Mouse (Mus musculus) C2C12 (cell line): ENCODE data around the gene Sdk2. TPM values are rescaled to one million over a fixed set of nuclear protein-coding genes. Genes with fewer than 3 reads are reported as not detected.

Experiments used
- H3K27me3 ChIP-seq: one replicate; pipeline ENCODE4 v1.6.1; 2011; ENCODE audit not compliant: control insufficient read depth, insufficient read depth, insufficient read length
- H3K36me3 ChIP-seq: one replicate; pipeline ENCODE4 v1.6.1; 2011; ENCODE audit not compliant: control insufficient read depth, insufficient read depth
- H3K4me3 ChIP-seq: one replicate; pipeline ENCODE4 v1.5.1; 2011; ENCODE audit warnings: mild to moderate bottlenecking, control low read depth; ENCODE audit not compliant: poor library complexity, insufficient read depth, severe bottlenecking
- H3K79me2 ChIP-seq: one replicate; pipeline ENCODE4 v1.6.1; 2011; ENCODE audit not compliant: control insufficient read depth, insufficient read depth
- H3K79me3 ChIP-seq: one replicate; pipeline ENCODE4 v1.6.1; 2011; ENCODE audit warnings: low read depth, control low read depth
- H3ac ChIP-seq: one replicate; pipeline ENCODE3; 2011; ENCODE audit warnings: low read depth; ENCODE audit not compliant: control insufficient read depth, insufficient read length
- CEBPB ChIP-seq: IDR thresholded peaks from one replicate; pipeline ENCODE4 v1.6.1; 2011; ENCODE audit warnings: low read depth, mild to moderate bottlenecking, control low read depth, moderate library complexity
- CTCF ChIP-seq: IDR thresholded peaks from one replicate; pipeline ENCODE4 v1.5.1; 2011; ENCODE audit not compliant: control insufficient read depth, insufficient read depth, insufficient read length
- FOSL1 ChIP-seq: IDR thresholded peaks from one replicate; pipeline ENCODE4 v1.8.0; 2011; ENCODE audit warnings: mild to moderate bottlenecking, low read length; ENCODE audit not compliant: poor library complexity, insufficient read depth, severe bottlenecking
- MAX ChIP-seq: IDR thresholded peaks from one replicate; pipeline ENCODE4 v1.6.1; 2011; ENCODE audit warnings: mild to moderate bottlenecking, control low read depth
- MYOD1 ChIP-seq: IDR thresholded peaks from one replicate; pipeline ENCODE4 v1.6.1; 2011; ENCODE audit warnings: low read depth; ENCODE audit not compliant: control insufficient read depth, insufficient read length
- MYOG ChIP-seq: IDR thresholded peaks from one replicate; pipeline ENCODE4 v1.6.1; 2011; ENCODE audit not compliant: control insufficient read depth, insufficient read length; ENCODE audit errors: extremely low read depth
- USF1 ChIP-seq: IDR thresholded peaks from one replicate; pipeline ENCODE4 v1.6.1; 2011; ENCODE audit warnings: low read depth, mild to moderate bottlenecking, control low read depth, moderate library complexity
- polyA plus RNA-seq: library from polyadenylated mRNA; unstranded; fragments of >200 nt; fragmentation: generic; extraction: Trizol; gene quantifications from one replicate; pipeline ENCODE4 v1.2.1, GENCODE M21; 2012; ENCODE audit warnings: missing spikeins

The Sdk2 gene
- polyA plus RNA-seq, 1 experiment = 0.05 TPM

- H3ac ChIP-seq = no peak overlapping the region
- H3K79me3 ChIP-seq = no peaks in the 10 kb centered on the region
- H3K27me3 ChIP-seq = no peaks in the 10 kb centered on the region
- no peak overlapping the region for H3K4me3 ChIP-seq
- H3K79me2 ChIP-seq = no peaks in the 10 kb centered on the region
- no peak for TF ChIP-seq CEBPB
- no peaks in the 10 kb centered on the region for H3K36me3 ChIP-seq
Measured at GRCm38 (mm10) chr11:113767285-113767684, 299.6 kb downstream of the Sdk2 start.

GRCm38 (mm10) chr11:113766284-113766985 is 300.4 kb downstream of the Sdk2 start:
- Histone ChIP-seq H3K79me3 (no peaks in the 10 kb centered on the region), H3K27me3 (no peaks in the 10 kb centered on the region), H3ac (no peak overlapping the region), H3K36me3 (no peaks in the 10 kb centered on the region), H3K79me2 (no peaks in the 10 kb centered on the region), H3K4me3 (no peak overlapping the region)
- TF ChIP-seq FOSL1 (no peak), MAX (no peak), CEBPB (no peak), USF1 (no peak), CTCF (no peak), MYOD1 (no peak), MYOG (no peak)

DNA sequence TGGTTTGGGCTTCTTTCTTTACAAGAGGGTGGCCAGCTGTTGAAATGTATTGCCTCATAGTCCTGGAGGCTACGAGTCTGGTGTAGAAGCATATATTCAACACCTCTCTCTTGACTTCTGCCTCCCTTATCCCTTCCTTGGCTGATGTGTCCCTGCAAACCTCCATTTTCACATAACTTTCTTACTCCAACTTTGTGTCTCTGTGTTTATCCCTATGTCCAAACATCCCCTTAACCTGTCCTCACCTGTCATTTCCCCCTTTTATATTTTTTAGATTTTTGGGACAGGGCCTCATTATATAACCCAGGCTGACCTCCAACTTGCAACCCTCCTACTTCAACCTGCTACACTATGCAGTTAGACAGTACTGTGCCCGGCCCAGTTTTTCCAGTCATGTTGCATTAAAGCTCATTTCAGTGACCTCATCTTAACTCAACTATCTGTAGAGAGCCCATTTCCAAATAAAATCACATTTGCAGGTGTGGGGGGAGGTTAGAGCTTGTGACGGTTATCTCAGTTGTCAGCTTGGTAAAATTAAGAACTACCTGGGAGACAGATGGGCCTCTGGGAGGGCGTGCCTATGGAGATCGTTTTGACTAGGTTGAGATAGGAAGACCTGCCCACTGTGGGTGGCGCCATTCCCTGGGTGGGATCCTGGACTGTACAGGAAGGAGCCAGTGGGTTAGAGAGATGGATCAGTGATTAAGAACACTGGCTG is 302.6 kb downstream of the Sdk2 start:
- H3ac ChIP-seq = no peak overlapping the region
- no peaks in the 10 kb centered on the region for H3K79me3 ChIP-seq
- no peaks in the 10 kb centered on the region for H3K79me2 ChIP-seq
- no peak overlapping the region for H3K4me3 ChIP-seq
- no peaks in the 10 kb centered on the region for H3K36me3 ChIP-seq
- TF ChIP-seq MAX (no peak), CEBPB (no peak), FOSL1 (no peak), USF1 (no peak), MYOD1 (no peak), CTCF (no peak), MYOG (no peak)
- no peaks in the 10 kb centered on the region for H3K27me3 ChIP-seq

DNA sequence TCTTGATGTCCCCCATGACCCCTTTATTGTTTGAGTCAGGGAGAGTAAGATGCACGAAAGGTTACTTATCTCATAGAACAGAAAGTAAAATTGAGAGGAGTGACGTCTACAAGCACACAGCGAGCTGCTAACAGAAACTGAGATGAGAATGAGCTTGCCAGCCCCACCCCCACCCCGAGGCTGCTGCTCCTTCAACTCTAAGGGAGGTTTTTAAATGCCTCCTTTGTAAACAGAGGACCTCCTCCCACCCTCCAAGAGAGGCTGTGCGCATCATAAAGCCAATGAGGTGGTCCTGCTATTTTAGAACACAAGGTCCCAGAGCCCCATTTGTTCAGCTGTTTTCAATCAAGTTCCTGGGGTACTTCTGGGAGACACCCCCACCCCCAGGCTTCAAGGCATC is 303.4 kb downstream of the Sdk2 start:
- H3K27me3 ChIP-seq = no peaks in the 10 kb centered on the region
- H3K4me3 ChIP-seq = no peak overlapping the region
- no peaks in the 10 kb centered on the region for H3K79me2 ChIP-seq
- no peaks in the 10 kb centered on the region for H3K36me3 ChIP-seq
- no peak for TF ChIP-seq MYOG
- no peaks in the 10 kb centered on the region for H3K79me3 ChIP-seq
- H3ac ChIP-seq = no peak overlapping the region

DNA sequence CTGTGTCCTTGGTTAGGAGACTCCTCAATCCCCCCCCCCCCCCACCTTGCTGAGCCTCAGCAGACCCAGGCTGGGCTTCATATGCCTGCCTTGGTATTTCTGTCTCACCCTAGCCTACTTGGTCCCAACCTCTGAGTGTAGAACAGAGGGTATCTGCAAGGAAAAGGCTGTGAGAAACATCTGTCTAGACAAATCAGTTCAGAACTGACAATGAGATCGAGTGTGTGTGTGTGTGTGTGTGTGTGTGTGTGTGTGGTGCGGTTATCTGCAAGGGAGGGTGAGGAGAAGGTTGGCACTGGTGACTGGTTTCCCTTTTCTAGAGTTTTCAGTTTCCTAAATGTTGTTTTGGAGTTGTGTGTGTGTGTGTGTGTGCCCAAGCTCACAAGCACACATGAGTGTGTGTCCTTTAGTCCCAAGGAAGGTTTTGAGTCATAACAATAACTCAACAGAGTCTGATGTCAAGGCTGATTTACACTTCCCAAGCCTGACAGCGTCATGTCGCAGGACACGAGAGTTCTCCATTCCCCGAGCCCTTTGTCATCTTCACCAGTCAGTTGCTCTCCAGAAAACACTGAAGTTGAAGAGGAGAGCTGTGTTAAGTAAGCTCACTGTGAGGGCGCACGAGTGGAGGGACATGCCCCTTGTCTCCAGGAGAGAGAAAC is 304.6 kb downstream of the Sdk2 start:
- H3K79me3 ChIP-seq = no peaks in the 10 kb centered on the region
- no peaks in the 10 kb centered on the region for H3K27me3 ChIP-seq
- H3K79me2 ChIP-seq = no peaks in the 10 kb centered on the region
- TF ChIP-seq MYOD1 (no peak), USF1 (no peak)
- no peaks in the 10 kb centered on the region for H3K36me3 ChIP-seq
- H3ac ChIP-seq = no peak overlapping the region
- H3K4me3 ChIP-seq = no peak overlapping the region

DNA sequence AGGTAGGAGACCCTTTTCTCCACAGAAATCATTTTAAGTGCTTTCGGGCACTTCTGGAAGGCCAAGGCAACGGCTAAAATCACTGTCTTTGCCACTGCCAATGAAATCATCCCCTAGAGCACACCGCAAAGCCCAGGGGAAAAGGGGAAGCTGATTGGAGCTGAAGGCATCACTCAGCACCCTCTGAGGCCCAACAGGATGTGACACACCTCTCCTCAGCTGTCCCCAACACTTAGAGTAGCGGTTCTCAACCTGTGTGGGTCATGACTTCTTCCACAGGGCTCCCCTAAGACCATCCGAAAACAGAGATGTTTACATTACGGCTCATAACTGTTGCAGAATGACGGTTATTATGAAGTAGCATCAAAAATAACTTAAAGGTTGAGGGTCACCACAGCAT is 305.2 kb downstream of the Sdk2 start:
- H3K4me3 ChIP-seq = no peak overlapping the region
- no peaks in the 10 kb centered on the region for H3K36me3 ChIP-seq
- no peaks in the 10 kb centered on the region for H3K79me3 ChIP-seq
- no peak overlapping the region for H3ac ChIP-seq
- H3K27me3 ChIP-seq = no peaks in the 10 kb centered on the region
- H3K79me2 ChIP-seq = no peaks in the 10 kb centered on the region
- TF ChIP-seq FOSL1 = no peak
- no peak for TF ChIP-seq CEBPB
- TF ChIP-seq MYOD1 = no peak
- TF ChIP-seq CTCF = no peak
- no peak for TF ChIP-seq MAX
- TF ChIP-seq MYOG = no peak
- no peak for TF ChIP-seq USF1
